Mouse (Mus musculus) MEL (cell line): ENCODE results near the gene Matn3. TPM values are rescaled to one million over a fixed set of nuclear protein-coding genes. Genes with fewer than 3 reads are reported as not detected.

Experiments used
- DNase-seq: peaks from one replicate; pipeline ENCODE4 v3.0.0; 2011; ENCODE audit warnings: low read depth, low spot score
- H3K27ac ChIP-seq: 2 replicates; pipeline ENCODE4 v1.5.1; 2012; ENCODE audit warnings: low read depth, mild to moderate bottlenecking, control low read depth, low read length, moderate library complexity; ENCODE audit not compliant: control insufficient read depth
- H3K27me3 ChIP-seq, 2 experiments: fragments of 150-350 bp in 1 of 2; sonication (generic) in 1 of 2; 2 replicates each; pipeline ENCODE4 v1.6.1; 2012; ENCODE audit warnings: low read length in 2 of 2, mild to moderate bottlenecking in 2 of 2, improper control_type of control experiment in 1 of 2, moderate library complexity in 1 of 2; ENCODE audit not compliant: insufficient read depth in 2 of 2, control insufficient read depth in 1 of 2
- H3K36me3 ChIP-seq, 2 experiments: 2 replicates each; pipeline ENCODE4 v1.6.1; 2012 to 2014; ENCODE audit warnings: low read length in 2 of 2, improper control_type of control experiment in 1 of 2, inconsistent platforms in 1 of 2, mild to moderate bottlenecking in 1 of 2; ENCODE audit not compliant: insufficient read depth in 2 of 2, control insufficient read depth in 1 of 2
- H3K4me1 ChIP-seq, 2 experiments: fragments of 150-350 bp in 1 of 2; sonication (generic) in 1 of 2; 2 replicates each; pipeline ENCODE4 v1.6.1; 2012; ENCODE audit warnings: low read length in 2 of 2, improper control_type of control experiment in 1 of 2, mild to moderate bottlenecking in 1 of 2; ENCODE audit not compliant: insufficient read depth in 2 of 2, control insufficient read depth in 1 of 2
- H3K4me3 ChIP-seq, 2 experiments: fragments of 150-350 bp in 1 of 2; sonication (generic) in 1 of 2; 2 replicates each; pipeline ENCODE4 v1.5.1; 2012; ENCODE audit warnings: low read depth in 2 of 2, low read length in 2 of 2, mild to moderate bottlenecking in 2 of 2, moderate library complexity in 2 of 2, control low read depth in 1 of 2, improper control_type of control experiment in 1 of 2; ENCODE audit not compliant: control insufficient read depth in 1 of 2, insufficient read depth in 1 of 2
- H3K79me2 ChIP-seq: 2 replicates; pipeline ENCODE4 v1.6.1; 2012; ENCODE audit warnings: mild to moderate bottlenecking, low read length, moderate library complexity; ENCODE audit not compliant: control insufficient read depth, poor library complexity, insufficient read depth
- H3K9ac ChIP-seq: 2 replicates; pipeline ENCODE4 v1.6.1; 2012; ENCODE audit warnings: low read depth, mild to moderate bottlenecking, control low read depth, low read length, moderate library complexity; ENCODE audit not compliant: control insufficient read depth, poor library complexity, severe bottlenecking
- H3K9me3 ChIP-seq: fragments of 150-350 bp; sonication (generic); replicated peaks from 2 replicates; pipeline ENCODE4 v1.6.1; 2012; ENCODE audit warnings: mild to moderate bottlenecking, low read length, improper control_type of control experiment, moderate library complexity; ENCODE audit not compliant: insufficient read depth
- E2F4 ChIP-seq: IDR thresholded peaks from 2 replicates; pipeline ENCODE4 v1.6.1; 2011; ENCODE audit warnings: low read depth, low read length, improper control_type of control experiment, borderline replicate concordance
- ELF1 ChIP-seq: IDR thresholded peaks from 2 replicates; pipeline ENCODE4 v1.6.1; 2014; ENCODE audit warnings: low read depth, mild to moderate bottlenecking, inconsistent platforms, low read length, improper control_type of control experiment, moderate library complexity
- EP300 ChIP-seq, 2 experiments: IDR thresholded peaks; 2 replicates each; pipeline ENCODE4 v1.6.1; 2011; ENCODE audit warnings: improper control_type of control experiment in 2 of 2, low read length in 2 of 2, low read depth in 1 of 2, mild to moderate bottlenecking in 1 of 2
- GABPA ChIP-seq: IDR thresholded peaks from 2 replicates; pipeline ENCODE4 v1.6.1; 2012; ENCODE audit warnings: low read depth, mild to moderate bottlenecking, inconsistent platforms, low read length, improper control_type of control experiment, moderate library complexity
- HCFC1 ChIP-seq: IDR thresholded peaks from 2 replicates; pipeline ENCODE4 v1.6.1; 2012; ENCODE audit warnings: low read depth, mild to moderate bottlenecking, inconsistent platforms, low read length, improper control_type of control experiment, moderate library complexity
- JUND ChIP-seq: IDR thresholded peaks from 2 replicates; pipeline ENCODE4 v1.6.1; 2011; ENCODE audit warnings: low read depth, mild to moderate bottlenecking, improper control_type of control experiment, low read length
- MXI1 ChIP-seq: IDR thresholded peaks from 2 replicates; pipeline ENCODE4 v1.6.1; 2011; ENCODE audit warnings: mild to moderate bottlenecking, low read depth, low read length, improper control_type of control experiment
- MYB ChIP-seq: IDR thresholded peaks from 2 replicates; pipeline ENCODE4 v1.6.1; 2011; ENCODE audit warnings: mild to moderate bottlenecking, low read depth, low read length, improper control_type of control experiment
- NRF1 ChIP-seq: IDR thresholded peaks from 2 replicates; pipeline ENCODE4 v1.6.1; 2014; ENCODE audit warnings: low read depth, mild to moderate bottlenecking, inconsistent platforms, low read length, improper control_type of control experiment, moderate library complexity; ENCODE audit not compliant: poor library complexity, insufficient read depth, severe bottlenecking
- POLR2A ChIP-seq, 2 experiments: IDR thresholded peaks; 2 replicates each; pipeline ENCODE4 v1.6.1; 2011 to 2012; ENCODE audit warnings: low read length in 2 of 2, mild to moderate bottlenecking in 2 of 2, control low read depth in 1 of 2, improper control_type of control experiment in 1 of 2, low read depth in 1 of 2, moderate library complexity in 1 of 2; ENCODE audit not compliant: control insufficient read depth in 1 of 2, insufficient read depth in 1 of 2, poor library complexity in 1 of 2
- POLR2AphosphoS5 ChIP-seq: IDR thresholded peaks from 2 replicates; pipeline ENCODE4 v1.6.1; 2012; ENCODE audit warnings: low read depth, borderline replicate concordance, mild to moderate bottlenecking, inconsistent platforms, low read length, moderate library complexity, mixed read lengths
- SMC3 ChIP-seq: IDR thresholded peaks from 2 replicates; pipeline ENCODE4 v1.6.1; 2011; ENCODE audit warnings: low read depth, low read length, improper control_type of control experiment
- USF1 ChIP-seq: IDR thresholded peaks from 2 replicates; pipeline ENCODE4 v1.6.1; 2014; ENCODE audit warnings: low read depth, mild to moderate bottlenecking, inconsistent platforms, low read length, improper control_type of control experiment, moderate library complexity
- USF2 ChIP-seq, 2 experiments: IDR thresholded peaks; 2 replicates each; pipeline ENCODE4 v1.6.1; 2011 to 2012; ENCODE audit warnings: improper control_type of control experiment in 2 of 2, low read length in 2 of 2, borderline replicate concordance in 1 of 2, inconsistent platforms in 1 of 2, low read depth in 1 of 2, mild to moderate bottlenecking in 1 of 2; ENCODE audit not compliant: insufficient read depth in 1 of 2
- polyA plus RNA-seq, 2 experiments: library from polyadenylated mRNA; stranded (reverse) in 1 of 2; unstranded in 1 of 2; fragments of >175 nt in 1 of 2; fragments of >200 nt in 1 of 2; gene quantifications; 2 replicates each; pipeline versions ENCODE4 v1.2.1 to v1.2.4; 2012; ENCODE audit warnings: low replicate concordance in 2 of 2, low read depth in 1 of 2; ENCODE audit not compliant: insufficient read length in 2 of 2, insufficient read depth in 1 of 2, missing spikeins in 1 of 2
- total RNA-seq: library from RNA; depleted of rRNA; stranded (reverse); fragments of 300-350 nt; gene quantifications from 2 replicates; pipeline ENCODE4 v1.2.3, GENCODE M21; 2012

Matn3 gene
- total and polyA plus RNA-seq, 3 experiments, result not detected

DNA sequence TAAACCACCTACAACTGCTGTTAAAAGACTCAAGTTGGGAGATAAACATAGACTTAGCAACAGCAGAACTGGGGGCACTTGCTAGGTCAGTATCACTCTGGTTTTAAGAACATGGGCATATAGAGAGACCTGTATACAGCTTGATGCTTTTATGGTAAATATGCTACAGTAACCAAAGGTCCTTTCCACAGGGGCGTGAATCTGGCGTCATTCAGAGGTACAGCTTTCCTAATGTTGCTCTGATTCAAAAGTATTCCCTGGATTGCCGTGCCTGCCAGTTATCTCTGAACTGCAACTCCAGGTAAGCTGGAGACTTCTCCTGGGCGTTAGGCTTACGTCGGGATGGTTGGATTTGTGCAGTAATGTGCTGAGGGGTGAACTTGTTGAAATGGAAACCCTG, 60.1 kb downstream of the Matn3 start:
- Histone ChIP-seq H3K36me3 (no peaks in the 10 kb centered on the region), H3K9ac (no peak overlapping the region), H3K4me3 (no peak overlapping the region), H3K27me3 (no peaks in the 10 kb centered on the region), H3K4me1 (no peaks in the 10 kb centered on the region), H3K79me2 (no peaks in the 10 kb centered on the region), H3K9me3 (no peaks in the 10 kb centered on the region), H3K27ac (no peak overlapping the region)
- DNase-seq, result no peak
- TF ChIP-seq GABPA, result no peak

GRCm38 (mm10) chr12:9010311-9010710, 62.6 kb downstream of the Matn3 start:
- no peaks in the 10 kb centered on the region for H3K79me2 ChIP-seq
- DNase-seq, result no peak

GRCm38 (mm10) chr12:9016376-9016775, 68.6 kb downstream of the Matn3 start:
- Histone ChIP-seq H3K27ac (no peak overlapping the region), H3K4me1 (no peaks in the 10 kb centered on the region), H3K27me3 (no peaks in the 10 kb centered on the region), H3K79me2 (no peaks in the 10 kb centered on the region), H3K9ac (no peak overlapping the region), H3K4me3 (no peak overlapping the region), H3K36me3 (no peaks in the 10 kb centered on the region), H3K9me3 (no peaks in the 10 kb centered on the region)
- no peak for DNase-seq
- no peak for TF ChIP-seq USF1

More at GRCm38 (mm10) chr12:9010311-9010710, 62.6 kb downstream of the Matn3 start:
- H3K36me3 ChIP-seq, result no peaks in the 10 kb centered on the region
- no peak overlapping the region for H3K4me3 ChIP-seq
- H3K9me3 ChIP-seq, result no peaks in the 10 kb centered on the region
- H3K27ac ChIP-seq, result no peak overlapping the region
- H3K27me3 ChIP-seq, result no peaks in the 10 kb centered on the region
- no peaks in the 10 kb centered on the region for H3K4me1 ChIP-seq
- H3K9ac ChIP-seq, result no peak overlapping the region
- no peak for TF ChIP-seq SMC3
- TF ChIP-seq MXI1, result no peak
- TF ChIP-seq GABPA, result no peak
- no peak for TF ChIP-seq POLR2AphosphoS5
- TF ChIP-seq USF2 (IDR thresholded peaks at IDR 0.05; ENCODE audit: borderline replicate concordance in 1 of 2, insufficient read depth in 1 of 2, low read depth in 1 of 2, low read length in 2 of 2), result no peak

DNA sequence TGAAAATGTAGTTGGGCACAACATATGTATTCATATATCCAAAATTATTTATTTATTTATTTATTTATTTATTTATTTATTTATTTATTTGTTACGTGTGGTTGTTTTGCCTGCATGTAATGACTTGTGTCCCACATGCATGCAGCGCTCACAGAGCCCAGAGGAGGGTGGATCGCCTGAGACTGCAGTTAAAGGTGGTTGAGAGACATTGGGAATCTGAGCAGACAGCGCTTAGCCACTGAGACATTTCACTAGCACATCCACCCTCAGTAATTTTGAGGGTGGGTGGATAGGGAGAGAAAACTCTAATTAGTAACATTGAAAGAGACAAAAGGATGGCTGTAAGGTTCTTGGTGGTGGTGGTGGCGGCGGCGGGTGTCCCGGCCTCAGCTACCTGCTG, 72.7 kb downstream of the Matn3 start:
- DNase-seq, result no peak
- no peak overlapping the region for H3K9ac ChIP-seq

More for the DNA sequence above, 72.7 kb downstream of the Matn3 start:
- no peak overlapping the region for H3K4me3 ChIP-seq
- TF ChIP-seq MYB, result no peak
- no peak for TF ChIP-seq MXI1
- TF ChIP-seq HCFC1, result no peak
- no peak for TF ChIP-seq EP300 (IDR thresholded peaks at IDR 0.05; ENCODE audit: low read depth in 1 of 2, low read length in 2 of 2)
- TF ChIP-seq NRF1, result no peak
- TF ChIP-seq POLR2A (IDR thresholded peaks at IDR 0.05; ENCODE audit: control insufficient read depth in 1 of 2, insufficient read depth in 1 of 2, low read depth in 1 of 2, low read length in 2 of 2, poor library complexity in 1 of 2), result no peak
- no peak for TF ChIP-seq E2F4
- no peak for TF ChIP-seq ELF1
- no peak for TF ChIP-seq JUND
- H3K27ac ChIP-seq, result no peak overlapping the region
- no peaks in the 10 kb centered on the region for H3K79me2 ChIP-seq
- no peaks in the 10 kb centered on the region for H3K9me3 ChIP-seq
- H3K4me1 ChIP-seq, result no peaks in the 10 kb centered on the region
- H3K27me3 ChIP-seq, result no peaks in the 10 kb centered on the region
- H3K36me3 ChIP-seq, result no peaks in the 10 kb centered on the region
